Mouse (Mus musculus) bone marrow, adult 2 months (tissue): ENCODE data around the gene Nlrp6. TPM values are rescaled to one million over a fixed set of nuclear protein-coding genes. Genes with fewer than 3 reads are reported as not detected.

Experiments used
- H3K27ac ChIP-seq: fragments of 200-500 bp; 2 replicates; pipeline ENCODE4 v1.5.1; 2012; ENCODE audit warnings: low read depth, mild to moderate bottlenecking, control low read depth, inconsistent platforms, low read length; ENCODE audit not compliant: control insufficient read depth, poor library complexity, insufficient read depth
- H3K4me1 ChIP-seq: fragments of 200-500 bp; 2 replicates; pipeline ENCODE4 v1.6.1; 2011; ENCODE audit warnings: low read length; ENCODE audit not compliant: control insufficient read depth, insufficient read depth
- H3K4me3 ChIP-seq: fragments of 200-500 bp; replicated peaks from 2 replicates; pipeline ENCODE3; 2011; ENCODE audit warnings: mild to moderate bottlenecking, low read depth, low read length, control low read depth; ENCODE audit not compliant: control insufficient read depth
- CTCF ChIP-seq: fragments of 200-500 bp; IDR thresholded peaks from 2 replicates; pipeline ENCODE4 v1.5.1; 2011; ENCODE audit warnings: low read length, control low read depth; ENCODE audit not compliant: control insufficient read depth, insufficient read depth
- POLR2A ChIP-seq: fragments of 200-500 bp; IDR thresholded peaks from 2 replicates; pipeline ENCODE4 v1.6.1; 2011; ENCODE audit warnings: low read depth, mild to moderate bottlenecking, control low read depth, low read length, borderline replicate concordance; ENCODE audit not compliant: control insufficient read depth
- WGBS: fragments of 180-500 bp; shearing (Covaris S2); methylation state at CpG from one replicate; pipeline ENCODE4 v1.1.7; 2018; 5-methylcytosine and 5-hydroxymethylcytosine counted together
- polyA plus RNA-seq: library from polyadenylated mRNA; stranded (reverse); fragments of >200 nt; gene quantifications from 2 replicates; pipeline ENCODE4 v1.2.4, GENCODE M21; 2011; ENCODE audit warnings: low replicate concordance; ENCODE audit not compliant: missing spikeins, insufficient read depth, insufficient read length

Gene Nlrp6
- polyA plus RNA-seq, 1 experiment: 1.9 TPM

DNA sequence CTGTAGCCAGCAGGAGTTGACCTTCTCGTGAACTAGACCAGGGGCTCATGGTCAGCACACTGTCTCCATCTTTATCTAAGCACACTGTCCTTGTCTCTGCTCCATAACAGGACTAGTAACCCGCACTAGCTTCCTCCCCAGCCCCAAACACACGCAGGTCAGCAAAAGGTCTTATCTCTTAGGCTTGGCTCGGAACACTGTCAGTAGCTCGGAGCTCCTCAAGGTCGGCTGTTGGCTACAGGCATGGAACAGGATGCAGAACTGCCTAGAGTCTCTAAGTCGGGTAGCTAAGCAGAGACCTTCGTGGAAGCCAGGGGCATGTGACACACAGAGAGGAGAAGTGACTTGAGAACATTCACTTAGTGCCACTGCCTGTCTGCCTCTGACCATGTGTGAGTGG lies 27.5 kb downstream of the Nlrp6 start:
- Histone ChIP-seq H3K4me1 (peaks cover 4% of the 10 kb centered on the region; the same call in 1 of the 2 replicates), H3K4me3 (no peak overlapping the region), H3K27ac (no peak overlapping the region)
- 79% methylated on average over 8 of the region's 8 CpGs for WGBS
- TF ChIP-seq POLR2A: no peak
- TF ChIP-seq CTCF: no peak

DNA sequence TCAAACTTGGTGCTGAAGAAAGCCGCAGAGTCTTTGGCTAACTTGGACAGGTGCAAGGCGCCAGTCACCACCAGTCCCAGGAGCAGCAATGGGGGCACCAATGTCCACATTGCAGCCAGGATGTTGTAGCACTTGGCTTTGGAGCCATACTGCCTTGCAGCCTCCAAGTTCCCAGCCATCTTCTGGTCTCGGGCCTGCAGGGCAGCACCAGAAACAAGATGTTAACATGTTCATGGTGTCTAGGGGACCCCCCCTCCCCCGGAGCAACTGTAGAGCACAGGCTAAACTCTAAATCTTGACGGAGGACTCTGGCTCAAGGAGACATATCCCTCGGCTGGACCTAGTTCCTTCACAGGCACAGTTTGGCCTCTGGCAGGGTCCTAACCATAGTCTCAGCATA lies 28.6 kb downstream of the Nlrp6 start:
- TF ChIP-seq POLR2A: no peak
- TF ChIP-seq CTCF: no peak
- Histone ChIP-seq H3K4me3 (no peak overlapping the region), H3K27ac (no peak overlapping the region), H3K4me1 (peaks cover 6% of the 10 kb centered on the region; the same call in 1 of the 2 replicates)
- WGBS: 76% methylated on average over 6 of the region's 6 CpGs

DNA sequence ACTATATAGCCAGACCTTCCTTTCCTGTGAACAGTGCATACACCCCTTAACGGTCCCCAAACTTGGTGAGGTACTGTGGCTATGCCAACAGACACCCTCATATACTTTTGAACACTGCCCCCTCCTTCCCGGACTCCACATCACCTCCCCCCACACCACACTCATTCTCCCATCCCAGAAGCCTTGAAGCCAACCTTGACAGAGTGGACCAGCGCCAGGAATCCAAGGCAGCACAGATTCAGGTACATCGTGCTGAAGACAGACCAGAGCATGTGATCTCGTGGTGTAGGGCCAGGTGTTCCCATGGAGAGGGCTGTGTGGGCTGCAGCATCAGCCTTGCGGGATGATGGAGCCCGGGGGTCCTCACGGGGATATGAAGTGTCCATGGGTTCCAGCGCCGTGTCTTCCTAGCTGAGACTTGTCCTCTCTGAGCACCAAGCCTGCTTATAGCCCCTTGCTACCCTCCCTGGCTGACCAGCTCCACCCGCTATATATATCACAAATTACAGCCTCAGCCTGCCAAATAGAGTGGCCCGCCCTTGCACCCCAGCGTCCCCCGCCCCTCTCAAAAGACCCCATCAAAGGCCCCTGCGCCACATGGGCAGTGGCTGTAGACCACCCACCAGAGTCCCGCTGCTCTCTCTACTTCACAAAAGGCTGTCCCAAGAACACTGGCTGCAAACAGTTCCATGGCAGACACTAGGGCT lies 29.3 kb downstream of the Nlrp6 start, which contains the start of gene Ifitm5:
Gene Ifitm5, minus strand, starts transcription at position 468 of the 707 bp plus-strand sequence.
- Histone ChIP-seq H3K4me1 (peaks cover 6% of the 10 kb centered on the region; the same call in 1 of the 2 replicates), H3K27ac (no peak within 1 kb of the TSS), H3K4me3 (no peak within 1 kb of the TSS)
- TF ChIP-seq CTCF (no peak), POLR2A (no peak)
- 82% methylated on average over 16 of the region's 16 CpGs for WGBS

DNA sequence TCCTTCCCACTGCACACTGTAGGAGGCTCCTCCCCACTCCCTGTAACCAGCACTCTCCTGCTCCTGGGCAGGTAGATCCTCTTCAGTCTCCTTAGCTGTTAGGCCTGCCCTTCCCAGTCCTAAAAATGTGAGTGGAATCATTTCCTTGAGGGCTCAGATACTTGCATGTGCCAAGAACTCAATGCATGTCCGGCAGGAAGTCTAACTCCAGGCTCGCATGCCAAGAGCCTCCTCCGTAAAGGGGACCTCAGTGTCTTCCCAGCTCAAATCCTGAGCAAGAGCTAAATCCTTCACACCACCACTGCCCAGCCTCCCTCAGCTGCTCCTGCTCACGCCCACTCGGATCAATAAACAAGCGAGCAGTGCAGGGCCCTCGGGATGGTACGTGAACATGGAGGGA lies 30.3 kb downstream of the Nlrp6 start:
- TF ChIP-seq CTCF (no peak), POLR2A (no peak)
- H3K27ac ChIP-seq: no peak overlapping the region
- WGBS: 87% methylated on average over 8 of the region's 8 CpGs
- peaks cover 6% of the 10 kb centered on the region; the same call in 1 of the 2 replicates for H3K4me1 ChIP-seq
- H3K4me3 ChIP-seq: no peak overlapping the region

DNA sequence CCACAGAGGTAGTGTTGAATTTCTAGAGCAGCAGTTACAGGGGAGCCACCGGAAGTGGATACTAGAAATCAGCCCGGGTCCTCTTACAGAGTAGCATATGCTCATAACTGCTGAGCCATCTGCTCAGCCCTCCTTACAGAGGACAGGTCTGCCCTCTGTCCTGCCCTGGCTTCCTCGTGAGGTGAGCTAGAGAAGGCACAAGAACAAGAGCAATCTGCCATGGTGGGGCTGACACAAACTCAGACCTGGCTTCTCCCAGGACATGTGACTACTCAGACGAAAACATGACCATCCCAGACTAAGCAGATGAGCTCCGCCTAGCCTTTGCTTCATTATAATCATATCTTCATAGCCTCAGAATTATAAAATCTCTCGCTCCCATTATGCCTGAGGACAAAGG lies 31.1 kb downstream of the Nlrp6 start:
- TF ChIP-seq CTCF: no peak
- no peak for TF ChIP-seq POLR2A
- H3K4me1 ChIP-seq: peaks cover 7% of the 10 kb centered on the region
- H3K27ac ChIP-seq: no peak overlapping the region
- 75% methylated on average over 6 of the region's 6 CpGs for WGBS
- H3K4me3 ChIP-seq: no peak overlapping the region

DNA sequence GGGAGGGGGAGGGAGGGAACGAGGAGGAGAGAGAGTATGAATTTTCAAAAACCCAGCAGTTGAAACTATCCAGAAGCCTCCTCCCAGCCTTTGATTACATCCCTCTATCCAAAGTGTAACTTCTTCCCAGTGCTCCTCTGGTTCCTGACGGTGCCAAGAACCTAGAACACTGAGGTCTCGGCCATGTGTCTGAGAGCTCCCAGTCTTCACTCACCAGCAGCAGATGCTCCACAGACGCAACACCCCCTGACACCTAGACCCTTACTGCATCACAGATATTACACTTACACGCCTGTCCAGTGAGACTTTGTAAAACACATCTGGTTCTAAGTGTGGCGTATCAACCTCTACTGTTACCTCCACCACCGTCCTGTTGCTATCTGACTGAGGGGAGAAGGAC lies 31.7 kb downstream of the Nlrp6 start:
- peaks cover 5% of the 10 kb centered on the region for H3K4me1 ChIP-seq
- H3K4me3 ChIP-seq: no peak overlapping the region
- no peak overlapping the region for H3K27ac ChIP-seq
- TF ChIP-seq CTCF (no peak), POLR2A (no peak)
- WGBS: 74% methylated on average over 7 of the region's 7 CpGs

DNA sequence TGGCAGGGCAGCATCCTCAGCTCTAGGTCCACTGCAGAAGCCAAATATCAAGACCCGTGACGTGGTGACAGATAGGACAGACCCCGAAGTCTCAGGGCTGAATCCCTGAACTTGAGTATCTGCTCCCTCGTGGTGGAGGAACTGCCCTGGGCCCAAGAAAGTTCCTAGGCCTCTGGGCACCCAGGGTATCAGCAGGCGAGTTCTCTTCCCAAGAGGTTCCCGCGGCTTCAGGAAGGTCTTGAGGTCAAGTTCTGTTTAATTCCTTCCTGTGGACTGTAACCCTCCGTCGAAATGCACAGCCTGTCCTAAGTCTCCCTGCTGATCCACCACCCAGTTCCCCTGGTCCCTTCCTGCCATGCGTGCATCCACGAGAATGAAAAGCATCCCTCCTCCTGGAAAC lies 32.4 kb downstream of the Nlrp6 start:
- Histone ChIP-seq H3K27ac (peak overlapping the region; percentile 39), H3K4me1 (peaks cover 5% of the 10 kb centered on the region), H3K4me3 (no peak overlapping the region)
- TF ChIP-seq CTCF: no peak
- TF ChIP-seq POLR2A: no peak
- WGBS: 40% methylated on average over 11 of the region's 11 CpGs

DNA sequence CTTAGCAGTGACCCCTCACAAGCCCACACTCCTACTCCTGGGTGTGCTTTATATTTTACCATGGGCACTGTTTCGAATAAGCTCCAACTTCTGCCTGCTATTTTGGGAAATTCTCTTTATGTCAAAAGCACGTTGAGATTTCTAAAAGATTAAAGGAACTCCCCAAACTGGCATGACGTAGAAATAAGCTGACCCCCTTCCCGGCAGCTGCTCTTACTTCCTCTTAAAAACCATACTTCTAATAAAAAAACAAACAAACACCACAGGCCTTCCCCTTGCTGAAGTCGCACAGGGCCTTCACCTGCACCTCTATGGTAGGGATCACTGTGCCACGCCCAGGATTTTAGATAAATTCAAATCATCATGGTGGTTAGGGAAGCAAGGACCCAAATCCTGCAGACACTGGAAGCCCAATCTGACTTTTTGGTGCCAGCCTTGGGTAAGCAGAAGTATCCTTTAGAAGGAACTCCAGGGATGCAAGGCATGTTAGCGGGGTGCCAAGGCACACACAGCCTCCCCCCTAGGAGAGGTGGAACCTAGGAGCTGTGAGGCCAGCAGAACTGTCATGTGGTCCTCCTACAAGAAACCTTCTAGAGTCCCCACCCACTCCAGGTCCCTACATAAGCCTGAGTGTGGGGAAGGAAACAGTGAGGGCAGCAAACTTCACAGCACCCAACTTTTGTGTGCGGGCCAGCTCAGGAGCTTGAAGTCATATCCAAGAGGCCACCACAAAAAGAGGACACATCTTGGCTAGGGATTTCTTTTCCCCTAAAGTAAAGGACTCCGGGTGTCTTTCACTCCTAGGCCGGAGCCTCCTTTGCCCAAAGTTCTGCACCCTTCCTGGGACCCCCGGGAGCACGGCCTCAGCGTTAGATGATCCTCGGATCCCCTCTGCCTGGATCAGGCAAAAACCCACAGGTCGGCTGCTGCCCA lies 33.4 kb downstream of the Nlrp6 start:
- H3K4me1 ChIP-seq: peaks cover 5% of the 10 kb centered on the region
- 12% methylated on average over 15 of the region's 15 CpGs for WGBS
- no peak for TF ChIP-seq POLR2A
- no peak for TF ChIP-seq CTCF
- peak overlapping the region; percentile 61 for H3K4me3 ChIP-seq
- peak overlapping the region; percentile 89 for H3K27ac ChIP-seq
